Mouse (Mus musculus) urinary bladder, adult 18-20 months (tissue): ENCODE measurements at regions not wholly inside any gene's neighbourhood (a gene's known extent, or its start where the extent isn't known, plus 50 kb on each side); places are given as distances from the start of the nearest gene placed in this dataset.

ENCODE experiments used
- DNase-seq, 2 experiments: peaks; one replicate each; pipeline ENCODE4 v3.0.0; 2022; ENCODE audit warnings: low spot score in 2 of 2, mixed read lengths in 2 of 2

DNA sequence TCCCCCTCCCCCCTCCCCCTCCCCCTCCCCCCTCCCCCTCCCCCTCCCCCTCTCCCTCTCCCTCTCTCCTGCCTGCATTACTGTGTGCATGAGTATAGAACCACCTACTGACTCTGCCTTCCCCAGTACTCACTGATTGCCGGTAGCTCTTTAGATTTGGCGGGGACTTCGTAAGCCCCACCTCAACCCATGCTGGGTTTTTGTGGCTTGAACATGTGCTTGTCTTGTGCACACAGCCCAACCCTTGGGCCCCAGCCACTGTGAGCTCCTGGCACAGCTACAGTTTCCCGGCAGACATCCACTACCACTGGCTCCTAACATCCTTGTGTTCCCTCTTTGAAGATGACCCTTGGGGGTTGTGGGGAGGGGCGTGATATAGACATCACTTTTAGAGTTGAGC is 87.4 kb upstream of the Cdh4 start:
- DNase-seq = no peak

DNA sequence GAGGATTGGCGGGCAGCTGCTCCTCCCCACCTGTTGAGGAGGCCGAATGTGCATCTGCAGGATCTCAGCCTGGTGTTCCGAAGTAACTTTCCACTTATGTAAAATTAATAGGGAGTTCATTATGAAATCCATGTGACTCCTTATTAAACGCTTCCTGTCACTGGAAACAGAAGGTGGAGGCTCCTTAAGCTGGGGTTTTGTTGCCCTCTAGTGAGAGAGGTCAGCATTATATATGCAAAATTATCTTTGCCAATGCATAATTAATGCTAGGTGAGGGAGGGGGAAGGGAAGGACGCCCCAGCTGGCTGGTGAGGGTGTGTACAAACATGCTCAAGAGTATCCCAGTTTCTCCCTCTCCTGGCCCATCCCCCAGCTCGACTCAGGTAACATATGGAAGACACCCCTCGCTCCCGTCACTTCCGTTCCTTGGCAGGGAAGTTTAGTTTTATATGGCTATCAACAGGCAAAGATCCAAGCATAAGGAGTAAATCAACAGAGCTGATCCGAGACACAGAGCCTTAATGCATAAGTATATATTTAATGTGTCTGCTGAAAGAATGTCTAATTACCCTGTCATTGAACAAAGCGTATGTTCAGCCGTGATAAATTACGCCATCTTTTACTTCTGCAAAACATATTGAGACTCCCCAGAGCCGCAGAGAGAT is 71.2 kb upstream of the Cdh4 start:
- no peak for DNase-seq

DNA sequence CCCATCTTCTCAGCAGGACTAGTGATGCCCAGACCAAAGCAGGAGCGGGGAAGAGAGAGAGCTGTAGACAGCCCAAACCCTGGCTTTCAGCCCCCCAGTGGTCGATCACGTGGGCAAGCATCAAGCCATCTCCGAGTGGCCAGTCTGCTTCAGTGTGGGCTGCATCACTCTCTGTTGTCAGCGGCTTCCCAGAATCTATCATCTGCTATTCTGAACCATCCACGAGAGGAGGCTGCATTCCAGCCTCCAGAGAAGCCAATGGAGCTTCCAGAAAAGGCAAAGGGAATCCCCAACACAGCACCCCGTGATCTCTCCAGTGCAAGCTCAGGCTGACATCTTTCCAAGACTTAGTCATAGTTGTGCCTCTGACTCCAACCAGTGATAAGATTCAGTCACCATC is 70.7 kb upstream of the Cdh4 start:
- no peak for DNase-seq

DNA sequence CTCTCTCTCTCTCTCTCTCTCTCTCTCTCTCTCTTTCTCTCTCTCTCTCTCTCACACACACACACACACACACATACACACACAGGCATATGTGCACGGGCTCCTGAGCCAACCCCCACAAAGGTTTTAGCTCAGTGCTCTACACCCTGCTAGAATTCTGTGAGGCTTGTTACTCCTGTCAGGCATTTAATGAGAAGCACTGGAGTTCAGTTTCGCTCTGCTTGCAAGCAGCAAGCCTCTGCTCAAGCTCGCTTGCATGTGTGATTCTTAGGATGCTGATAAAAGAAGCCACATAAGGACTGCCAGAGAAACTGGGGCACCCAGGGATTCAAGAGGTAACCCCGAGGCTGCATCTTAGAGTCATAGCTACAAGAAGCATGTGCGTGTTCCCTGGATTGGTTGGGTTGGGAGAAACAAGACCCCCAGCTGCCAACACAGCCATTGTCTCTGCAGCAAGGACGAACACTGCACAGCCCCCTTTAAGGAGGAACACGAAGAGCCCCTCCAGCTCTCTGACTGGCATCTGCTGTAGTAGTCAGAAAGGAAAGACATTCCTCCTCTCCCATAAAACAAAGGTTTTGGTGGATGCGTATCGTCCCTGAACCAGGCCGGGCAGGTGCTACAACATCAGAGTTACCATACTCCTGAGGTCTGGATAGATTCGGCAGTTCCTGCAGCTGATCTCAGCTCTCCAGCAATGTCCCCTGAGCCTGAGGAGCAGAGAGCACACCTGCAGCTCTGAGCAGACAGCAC is 62.4 kb upstream of the Cdh4 start:
- DNase-seq = no peak

DNA sequence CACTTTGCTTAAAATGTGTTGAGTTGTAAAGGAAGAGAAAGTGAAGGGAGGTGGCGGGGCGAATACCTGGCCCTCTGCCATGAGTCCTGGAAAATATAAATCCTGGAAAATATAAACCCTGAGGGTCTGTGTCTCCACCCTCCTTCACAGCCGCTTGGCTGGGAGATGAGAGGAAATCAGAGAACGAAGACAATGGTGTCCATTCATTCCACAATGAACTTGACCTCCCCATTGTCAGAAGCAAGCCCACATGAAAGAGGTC is 61.9 kb upstream of the Cdh4 start:
- DNase-seq = no peak

DNA sequence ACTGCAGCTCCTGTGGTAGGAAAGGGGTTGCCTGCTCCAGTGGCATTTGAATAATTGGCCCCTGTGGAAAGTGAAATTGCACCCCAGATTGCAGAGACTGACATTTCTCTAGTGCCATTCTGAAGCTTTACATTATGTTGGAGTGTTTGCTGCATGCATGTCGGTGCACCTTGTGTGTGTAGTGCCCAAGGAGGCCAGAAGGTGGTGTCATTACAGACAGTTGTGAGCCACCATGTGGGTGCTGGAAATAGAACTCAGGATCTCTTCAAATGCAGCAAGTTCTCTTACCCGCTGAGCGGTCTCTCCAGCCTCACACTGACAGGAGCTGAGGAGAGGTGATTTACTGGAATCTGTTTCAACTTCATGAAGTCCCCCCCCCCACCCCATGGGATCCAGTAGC is 60.3 kb upstream of the Cdh4 start:
- no peak for DNase-seq

DNA sequence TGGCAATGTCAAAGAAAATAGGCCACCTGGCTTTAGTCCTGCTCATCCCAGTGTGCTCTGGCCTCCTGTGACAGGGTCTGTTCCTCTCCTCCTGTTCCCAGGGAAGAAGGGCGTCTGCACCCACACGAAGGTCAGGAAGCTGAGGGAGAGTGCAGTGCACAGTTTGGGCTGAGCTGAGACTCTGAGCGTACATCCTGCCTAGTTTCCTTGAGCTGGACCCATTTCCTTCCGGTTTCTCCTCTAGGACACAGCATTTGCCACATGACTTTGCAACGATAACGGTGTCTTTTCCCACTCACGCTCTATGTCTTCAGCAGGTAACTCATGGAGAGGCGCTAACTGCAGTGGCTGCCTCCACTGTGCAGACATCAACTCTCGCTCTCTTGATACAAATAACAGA is 59.6 kb upstream of the Cdh4 start:
- DNase-seq = no peak

DNA sequence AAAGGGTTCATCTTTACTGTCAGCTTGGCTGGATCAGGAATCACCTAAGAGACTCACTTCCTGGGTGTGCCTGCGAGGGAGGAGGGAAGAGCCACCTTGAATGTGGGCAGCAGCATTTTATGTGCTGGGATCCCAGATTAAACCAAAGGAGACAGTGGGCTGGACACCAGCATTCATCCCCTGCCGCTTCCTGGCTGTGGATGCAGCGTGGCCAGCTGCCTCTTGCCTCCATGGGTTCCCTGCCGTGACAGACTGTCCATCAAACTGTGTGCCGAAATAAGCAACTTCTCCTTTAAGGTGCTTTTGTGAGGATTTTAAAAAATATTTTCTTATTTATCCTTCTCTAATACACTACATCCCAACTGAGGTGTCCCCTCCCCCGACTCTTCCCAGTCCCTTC is 55.4 kb upstream of the Cdh4 start:
- DNase-seq = no peak

DNA sequence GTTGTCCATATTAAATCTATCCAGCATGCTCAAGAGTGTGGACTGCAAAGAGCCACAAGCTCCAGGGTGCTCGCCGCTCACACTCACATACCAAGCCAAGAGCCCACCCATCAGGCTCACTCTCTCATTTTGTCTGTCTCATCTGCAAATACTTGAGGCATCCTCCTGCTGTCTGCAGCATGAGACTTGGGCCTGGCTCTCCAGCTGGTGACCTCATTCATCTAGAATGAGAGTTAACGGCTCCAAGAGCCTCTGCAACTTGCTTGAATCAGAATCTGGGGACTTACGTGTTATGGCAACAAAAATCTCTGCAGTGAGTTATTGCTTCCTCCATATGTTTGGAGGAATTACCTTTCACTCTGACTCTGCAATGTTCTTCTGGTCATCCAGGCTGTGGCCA is 51.7 kb upstream of the Cdh4 start:
- no peak for DNase-seq

DNA sequence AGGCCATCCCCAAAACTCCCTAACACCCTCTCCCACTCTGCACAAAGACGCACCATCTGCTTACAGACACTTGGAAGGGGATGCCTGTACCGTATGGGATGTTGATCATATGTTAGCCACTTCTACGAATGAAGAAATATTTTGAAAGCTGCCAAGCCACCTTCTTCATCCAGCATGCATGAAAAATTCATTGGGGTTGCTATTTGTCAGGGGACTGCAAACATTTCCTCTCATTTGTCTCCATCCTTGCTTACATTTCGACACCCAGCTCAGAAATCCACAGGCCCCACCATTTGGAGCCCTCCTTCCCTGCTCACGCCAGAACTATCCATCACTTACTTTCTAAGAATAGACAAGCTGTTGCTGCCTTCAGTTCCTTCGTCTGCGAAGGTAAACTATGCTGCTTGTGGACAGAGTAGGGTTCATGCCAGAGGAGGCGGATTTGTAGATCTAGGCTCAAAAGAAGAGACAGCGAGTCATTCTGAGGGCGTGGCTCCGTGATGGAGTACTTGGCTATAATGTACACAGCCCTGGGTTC is 51.2 kb upstream of the Cdh4 start:
- DNase-seq = no peak
